Mouse (Mus musculus) lung, postnatal 0 days (tissue): ENCODE data around the gene Mast1.

Experiments
- CTCF ChIP-seq: IDR thresholded peaks from 2 replicates; pipeline ENCODE4 v1.5.1; 2016; ENCODE audit warnings: antibody characterized with exemption, mild to moderate bottlenecking
- EP300 ChIP-seq: IDR thresholded peaks from 2 replicates; pipeline ENCODE4 v1.6.1; 2016; ENCODE audit warnings: antibody characterized with exemption, mild to moderate bottlenecking, control low read depth

DNA sequence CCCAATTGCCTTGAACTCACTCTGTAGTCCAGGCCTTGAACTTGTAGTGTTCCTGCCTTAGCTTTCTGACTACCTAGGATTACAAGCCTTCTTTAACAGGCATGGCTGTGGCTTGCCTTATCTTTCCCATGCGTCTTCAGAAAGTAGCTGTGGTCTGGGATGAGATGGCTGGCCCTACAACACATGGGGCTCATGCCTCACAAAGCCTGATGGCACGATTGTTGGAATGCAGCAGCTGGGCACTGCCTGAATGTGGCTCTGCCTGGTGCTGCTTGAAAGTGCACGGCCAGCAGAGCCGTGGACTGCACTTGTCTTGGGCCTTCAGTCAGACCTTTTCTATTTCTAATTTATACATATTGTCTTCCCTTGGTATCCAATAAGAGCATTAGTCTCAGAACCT lies 52.4 kb downstream of the Mast1 start:
- no peak for TF ChIP-seq CTCF
- no peak for TF ChIP-seq EP300
